Mouse (Mus musculus): Measurements from ENCODE around the gene Mdga1.

The Mdga1 gene

DNA sequence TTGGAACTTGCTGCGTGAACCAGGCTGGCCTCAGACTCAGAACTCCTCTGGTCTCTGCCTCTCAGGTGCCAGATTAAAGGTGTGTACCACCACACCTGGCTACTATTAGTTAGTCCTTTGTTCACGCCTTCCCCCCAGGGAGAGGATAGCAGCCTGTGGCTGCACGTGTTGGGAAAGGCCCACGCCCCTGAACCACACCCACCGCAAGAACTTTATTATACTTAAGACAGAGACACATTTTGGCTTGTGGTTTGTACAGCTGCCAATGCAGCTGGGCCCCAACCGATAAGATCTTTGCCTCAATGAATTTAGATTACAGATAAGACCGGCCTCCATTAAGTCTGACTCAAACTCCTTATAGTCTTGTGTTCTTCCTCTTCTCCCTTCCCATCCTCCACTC, 10.0 kb upstream of the Mdga1 start:
- DNase-seq = no peak

- no peak for DNase-seq
Observed at GRCm38 (mm10) chr17:29979020-29979419, 9.1 kb upstream of the Mdga1 start.

GRCm38 (mm10) chr17:29975731-29976130, 5.8 kb upstream of the Mdga1 start:
- peak; percentile 97 to 98 for DNase-seq

DNA sequence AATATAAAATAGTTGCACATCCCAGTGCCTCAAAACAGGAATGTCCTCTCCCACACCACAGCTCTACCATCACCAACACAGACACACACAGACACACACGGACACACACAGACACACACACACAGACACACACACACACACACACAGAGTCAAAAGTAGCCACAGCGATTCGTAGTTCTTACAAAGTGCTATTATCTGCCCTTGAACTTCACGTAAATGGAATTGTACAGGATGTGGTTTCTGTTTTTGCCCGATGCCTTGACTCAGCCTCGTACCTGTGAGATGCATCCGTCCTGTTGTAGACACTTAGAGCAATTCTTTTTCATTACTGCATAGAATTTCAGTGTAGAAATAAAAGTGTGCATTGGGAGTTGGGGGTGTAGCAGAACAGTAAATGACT, 3.3 kb upstream of the Mdga1 start:
- DNase-seq = no peak

DNA sequence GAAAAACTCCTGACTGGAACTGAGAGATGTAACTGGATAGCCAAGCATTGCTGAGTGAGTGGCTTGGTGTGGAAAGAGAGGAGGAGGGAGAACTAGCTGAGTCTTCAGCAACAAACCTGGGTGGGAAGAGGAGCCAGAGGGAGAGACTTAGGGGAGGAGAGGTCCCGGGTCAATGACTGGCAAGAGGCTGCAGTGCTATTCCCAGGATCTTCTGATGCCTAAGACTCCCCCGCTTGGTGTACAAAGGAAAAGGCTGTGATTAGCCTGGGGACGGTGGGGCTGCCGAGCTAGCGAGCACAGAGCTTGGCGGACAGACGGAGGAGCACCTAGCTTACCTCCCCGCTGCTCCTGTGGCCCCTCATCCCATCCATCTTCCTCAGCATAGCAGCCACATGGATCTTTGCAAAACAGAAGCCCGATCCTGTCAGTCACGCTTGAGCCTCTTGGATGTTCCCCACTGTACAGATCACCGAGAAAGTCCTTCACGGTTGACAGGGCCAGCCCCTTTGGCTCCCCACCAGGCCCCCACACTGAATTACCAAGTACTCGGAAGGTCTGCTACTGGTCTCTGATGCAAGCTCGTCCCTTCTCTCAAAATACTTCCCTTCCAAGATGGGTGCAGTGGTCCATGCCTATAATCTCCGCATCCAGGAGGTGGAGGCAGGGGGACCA, 2.0 kb upstream of the Mdga1 start:
- DNase-seq = peak in 1 of 2 experiments; percentile 34

DNA sequence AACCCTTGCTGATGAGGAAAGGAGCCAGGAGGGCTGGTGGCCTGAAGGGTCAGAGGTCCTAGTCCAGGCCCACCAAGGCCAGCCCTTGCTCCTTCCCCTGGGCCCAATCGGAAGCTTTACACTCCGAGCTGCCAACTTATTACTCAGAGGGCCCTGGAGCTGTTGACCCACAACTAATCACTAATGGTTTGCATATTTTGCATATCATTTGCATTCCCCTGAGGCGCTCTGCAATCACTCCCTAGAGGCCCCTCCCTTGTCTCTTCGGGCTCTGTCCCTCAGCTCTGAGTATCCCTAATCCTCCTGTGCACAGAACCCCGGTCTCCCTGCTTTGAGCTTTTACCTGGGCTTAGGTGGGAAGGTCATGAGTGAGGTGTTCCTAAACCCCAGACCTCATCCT, 4.4 kb downstream of the Mdga1 start:
- DNase-seq = no peak

DNA sequence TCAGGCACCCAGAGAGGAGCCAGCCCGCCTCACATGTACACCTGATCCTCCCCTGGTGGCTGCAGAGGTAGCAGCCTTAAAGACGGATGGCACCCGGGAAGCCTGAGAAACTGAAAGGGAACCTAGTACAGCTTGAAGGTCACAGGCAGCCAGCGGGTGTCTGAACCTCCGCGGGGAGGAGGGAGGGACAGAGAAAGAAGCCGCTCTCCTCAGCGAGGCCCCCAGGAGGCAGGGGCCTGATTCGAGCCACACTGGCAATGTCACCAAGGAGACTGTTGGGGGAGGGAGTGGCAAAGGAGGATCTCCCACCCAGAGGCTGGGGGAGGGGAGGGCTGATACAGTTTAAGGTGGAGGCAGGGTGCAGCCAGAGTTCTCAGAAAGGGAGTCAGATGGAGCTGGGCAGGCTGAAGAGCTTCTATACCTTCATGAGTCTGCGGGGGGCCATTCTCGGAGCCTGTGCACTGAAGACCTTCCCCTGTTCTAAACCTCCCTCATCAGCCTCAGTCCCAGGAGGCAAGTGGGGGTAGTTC, 6.1 kb downstream of the Mdga1 start:
- no peak for DNase-seq

GRCm38 (mm10) chr17:29955880-29956279, 14.0 kb downstream of the Mdga1 start:
- DNase-seq = no peak

DNA sequence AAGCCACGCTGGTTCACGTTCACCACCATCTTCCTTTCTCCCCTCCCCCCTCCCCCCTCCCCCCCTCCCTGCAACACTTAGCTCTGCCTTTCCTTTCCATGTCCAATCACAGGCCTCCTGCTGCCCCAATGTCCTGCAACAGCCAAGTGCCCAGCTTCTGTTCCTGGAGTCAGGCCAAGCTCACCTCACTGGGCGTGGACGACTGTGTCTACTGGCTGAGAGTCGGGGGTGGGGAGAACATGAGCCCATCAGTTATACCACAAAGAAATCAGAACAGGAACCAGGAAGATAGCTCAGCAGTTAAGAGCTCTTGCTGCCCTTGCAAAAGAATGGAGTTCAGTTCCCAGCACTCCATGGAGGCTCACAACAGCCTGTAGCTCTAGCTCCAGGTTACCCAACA, 15.6 kb downstream of the Mdga1 start:
- peak; percentile 30 to 39 for DNase-seq

DNA sequence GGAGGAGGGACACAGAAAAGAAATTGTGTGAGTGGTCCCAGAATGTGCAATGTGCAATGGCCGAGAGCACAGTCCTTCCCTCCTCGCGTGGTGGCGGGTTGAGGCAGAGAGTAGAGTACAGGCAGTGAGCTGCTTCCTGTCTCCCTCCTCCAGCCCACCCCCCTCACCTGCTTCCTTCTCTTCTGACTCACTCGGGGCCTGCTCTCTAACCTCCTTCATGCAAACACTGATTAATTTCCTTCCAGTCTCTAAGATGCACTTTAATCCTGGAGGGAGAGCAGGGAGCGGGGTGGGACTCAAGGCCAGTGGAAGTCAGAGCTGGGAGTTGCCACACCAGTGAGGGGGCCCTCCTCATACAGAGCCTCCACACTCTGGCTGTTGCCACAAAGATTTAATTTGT, 18.8 kb downstream of the Mdga1 start:
- no peak for DNase-seq

DNA sequence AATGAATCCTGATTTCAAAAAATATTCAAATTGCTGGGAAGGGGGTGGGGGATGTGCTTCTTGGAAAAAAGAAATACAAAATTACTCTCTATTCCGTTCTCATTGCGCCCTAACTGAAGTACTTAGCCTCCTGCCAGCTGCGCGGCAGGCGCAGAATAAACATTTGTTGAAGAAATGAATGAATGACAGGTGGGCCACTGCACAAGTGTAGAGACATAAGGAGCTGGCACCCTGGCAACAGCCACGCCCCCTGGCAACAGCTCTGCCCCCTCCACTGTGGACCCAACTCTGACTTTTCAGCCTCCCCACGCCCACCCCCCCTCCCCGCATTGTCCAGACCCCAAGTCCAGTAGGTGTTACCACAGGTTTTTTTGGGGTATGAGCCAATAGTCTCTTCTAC, 19.3 kb downstream of the Mdga1 start:
- DNase-seq = no peak

- DNase-seq = peak; percentile 86 to 87
Observed at GRCm38 (mm10) chr17:29947271-29947714, 22.6 kb downstream of the Mdga1 start.

DNA sequence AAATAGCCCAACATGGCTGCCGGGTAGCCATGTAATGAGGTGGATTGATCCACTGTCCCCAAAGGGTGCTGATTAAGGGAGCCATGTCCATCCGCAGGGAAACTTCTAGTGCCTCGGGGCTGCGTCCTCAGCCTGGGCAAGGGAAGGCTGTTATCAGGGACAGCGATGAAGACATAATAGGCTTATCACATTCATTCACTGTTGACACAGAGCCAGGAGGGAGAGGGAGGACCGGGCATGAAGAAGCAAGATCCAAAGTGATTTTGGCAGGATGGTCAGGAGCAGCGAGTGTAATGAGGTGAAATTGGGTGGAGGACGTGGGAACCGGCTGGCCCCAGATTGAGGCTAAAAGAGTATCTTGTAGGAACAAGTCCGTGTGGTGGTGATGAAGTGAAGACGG, 25.5 kb downstream of the Mdga1 start:
- peak in 1 of 2 experiments; percentile 27 for DNase-seq

DNA sequence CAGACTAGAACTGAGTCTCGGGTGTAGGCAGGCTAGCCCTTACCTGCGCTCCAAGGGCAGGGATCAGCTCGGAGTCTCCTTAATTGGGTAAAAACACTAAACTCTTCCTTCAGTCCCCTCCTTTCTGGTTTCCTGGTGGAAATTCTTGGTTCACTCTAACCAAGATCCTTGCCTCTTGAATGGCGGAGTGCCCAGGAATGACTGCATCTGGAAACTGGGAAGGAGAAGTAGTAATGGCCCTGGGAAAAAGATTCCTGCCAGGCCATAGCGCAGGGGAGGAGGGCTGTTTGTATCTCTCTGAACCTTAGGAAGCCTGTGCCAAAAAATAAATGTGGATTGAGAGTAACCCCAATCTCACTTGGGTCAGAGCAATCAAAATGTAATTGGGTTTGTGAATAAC, 30.9 kb downstream of the Mdga1 start:
- DNase-seq = no peak

DNA sequence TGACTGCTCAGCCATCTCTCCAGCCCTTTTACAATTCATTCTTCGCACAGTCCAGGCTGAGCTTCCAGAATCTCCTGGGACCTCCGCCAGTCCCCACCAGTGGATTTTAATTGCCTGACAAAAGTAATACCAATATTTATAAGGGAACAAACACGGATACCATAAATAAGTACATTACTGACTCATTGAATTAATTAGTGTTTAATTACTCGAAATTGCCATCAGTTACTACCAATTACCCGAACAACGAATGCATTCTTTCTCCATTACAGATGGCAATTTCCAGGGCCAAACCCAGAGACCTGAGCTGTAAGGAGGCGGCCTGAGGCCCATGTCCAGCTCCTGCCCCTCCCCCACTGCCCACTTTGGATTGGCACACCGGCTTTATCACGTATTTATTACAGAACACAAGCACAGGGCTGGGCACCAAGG, 32.5 kb downstream of the Mdga1 start:
- peak; percentile 32 to 50 for DNase-seq

GRCm38 (mm10) chr17:29934133-29934851, 35.6 kb downstream of the Mdga1 start:
- DNase-seq = no peak

DNA sequence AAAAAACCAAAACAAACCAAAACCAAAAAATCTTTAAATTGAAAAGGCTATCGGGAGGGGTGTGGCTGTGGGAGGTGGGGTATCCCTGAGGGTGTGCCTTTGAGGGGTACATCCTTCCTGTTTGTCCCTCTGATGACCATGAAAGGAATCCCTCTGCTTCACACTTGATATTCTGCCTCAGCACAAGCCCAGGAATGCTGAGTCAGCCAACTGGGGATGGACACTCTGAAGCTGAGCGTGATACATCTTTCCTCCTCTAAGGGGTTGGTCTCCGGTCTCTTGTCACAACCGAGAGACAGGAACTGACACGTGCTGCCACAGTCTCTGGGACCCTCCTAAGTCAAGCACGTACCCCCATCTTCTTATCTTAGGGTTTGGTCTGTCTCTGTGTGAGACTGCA, 37.1 kb downstream of the Mdga1 start:
- no peak for DNase-seq

GRCm38 (mm10) chr17:29931224-29931945, 38.5 kb downstream of the Mdga1 start:
- peak in 1 of 2 experiments; percentile 29 for DNase-seq

- peak; percentile 48 for DNase-seq
Observed at GRCm38 (mm10) chr17:29928751-29929237, 41.1 kb downstream of the Mdga1 start.

DNA sequence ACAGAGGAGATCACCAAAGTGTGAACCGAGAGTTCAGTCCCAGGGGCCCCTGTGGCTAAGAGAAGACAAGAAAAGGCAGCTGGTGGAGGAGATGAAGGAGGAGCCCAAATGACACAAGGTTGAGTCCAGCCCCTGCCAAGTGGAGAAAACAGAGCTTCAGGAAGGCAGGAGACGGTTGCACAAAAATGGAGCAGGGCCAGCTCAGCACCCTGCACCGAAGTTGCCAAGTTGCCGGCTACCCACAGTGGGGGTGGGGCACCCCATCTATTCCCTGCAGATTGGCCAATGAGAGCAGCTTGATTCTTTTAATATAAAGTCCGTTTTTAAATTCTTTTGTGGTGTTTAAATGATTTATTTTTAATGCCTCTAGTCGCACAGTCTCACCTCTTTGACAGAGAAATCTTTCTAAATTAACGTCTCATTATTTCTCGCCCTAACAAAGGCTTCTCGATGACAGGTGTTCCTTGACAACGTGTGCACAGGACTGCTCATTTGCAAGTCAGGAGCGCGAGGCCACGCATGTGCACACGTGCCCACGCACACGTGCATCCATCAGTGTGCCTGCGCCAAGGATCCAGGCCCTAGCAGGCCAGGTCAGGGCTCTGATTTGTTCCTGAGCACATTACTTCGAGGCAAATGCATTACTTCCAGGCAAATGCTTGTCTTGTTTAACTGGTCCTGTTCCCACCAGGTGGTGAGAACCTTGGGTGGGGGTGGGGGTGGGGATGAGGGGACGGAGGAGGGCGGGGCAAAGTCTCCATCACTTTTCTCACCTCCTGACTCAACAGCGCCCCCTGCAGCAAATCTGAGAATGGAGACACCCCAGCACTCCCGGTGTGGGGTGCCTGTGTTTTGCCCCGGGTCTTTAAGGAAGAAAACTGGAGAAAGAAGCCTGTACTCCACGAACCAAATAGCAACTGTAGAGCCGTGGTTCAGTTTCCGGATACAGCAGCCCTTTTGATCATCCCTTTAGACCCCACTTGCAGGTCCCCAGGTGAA, 44.0 kb downstream of the Mdga1 start:
- DNase-seq = peak in 1 of 2 experiments; percentile 40

DNA sequence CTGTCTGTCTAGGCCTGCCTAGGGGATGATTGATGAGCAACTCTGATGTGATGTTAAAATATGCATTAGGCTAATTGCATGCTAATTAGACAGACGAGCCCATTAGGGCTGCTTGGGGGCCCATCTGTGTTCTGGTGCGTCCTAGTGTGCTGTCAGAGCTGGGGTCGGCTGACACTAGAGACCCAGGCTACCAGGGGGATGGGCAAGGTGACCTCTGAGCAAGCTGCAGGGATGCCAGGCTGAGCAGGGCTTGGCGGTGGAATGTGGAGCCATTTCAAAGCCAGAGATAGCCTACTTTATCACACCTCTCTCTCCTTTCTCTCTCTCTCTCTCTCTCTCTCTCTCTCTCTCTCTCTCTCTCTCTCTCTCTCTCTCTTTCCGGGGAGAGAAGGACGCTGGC, 49.8 kb downstream of the Mdga1 start:
- DNase-seq = no peak

DNA sequence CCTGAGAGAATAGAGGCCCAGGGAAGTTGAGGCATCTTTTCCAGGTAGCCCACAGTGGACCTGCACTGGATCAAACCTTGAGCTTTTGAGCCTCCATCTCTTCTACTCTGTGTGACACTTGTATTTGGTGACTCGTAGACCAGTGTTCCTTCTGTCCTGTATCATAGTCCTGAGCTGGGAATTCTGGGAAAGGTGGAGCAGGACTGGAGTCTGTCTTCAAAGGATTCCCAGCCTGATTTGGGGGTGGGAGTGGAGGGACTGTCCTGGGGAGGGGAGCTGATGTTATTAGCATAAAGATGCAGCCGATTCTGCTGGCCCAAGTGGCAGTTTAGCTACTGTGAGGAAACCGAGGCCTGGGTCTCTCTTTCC, 50.4 kb downstream of the Mdga1 start:
- DNase-seq = no peak

Measured in cerebellum, postnatal 14 days (tissue).